Mouse (Mus musculus) brain, embryonic 14.5 days (tissue): ENCODE results near the gene Sgpp2.

ENCODE experiments used
- CTCF ChIP-seq: fragments of 200-500 bp; IDR thresholded peaks from 2 replicates; pipeline ENCODE4 v1.5.1; 2012; ENCODE audit warnings: inconsistent platforms, mild to moderate bottlenecking, moderate library complexity, borderline replicate concordance; ENCODE audit not compliant: insufficient read depth, insufficient read length; ENCODE audit errors: extremely low read depth
- POLR2A ChIP-seq: fragments of 200-500 bp; IDR thresholded peaks from 2 replicates; pipeline ENCODE4 v1.6.1; 2012; ENCODE audit warnings: mild to moderate bottlenecking, inconsistent platforms, borderline replicate concordance; ENCODE audit not compliant: poor library complexity, insufficient read depth, insufficient read length, severe bottlenecking; ENCODE audit errors: extremely low read depth

DNA sequence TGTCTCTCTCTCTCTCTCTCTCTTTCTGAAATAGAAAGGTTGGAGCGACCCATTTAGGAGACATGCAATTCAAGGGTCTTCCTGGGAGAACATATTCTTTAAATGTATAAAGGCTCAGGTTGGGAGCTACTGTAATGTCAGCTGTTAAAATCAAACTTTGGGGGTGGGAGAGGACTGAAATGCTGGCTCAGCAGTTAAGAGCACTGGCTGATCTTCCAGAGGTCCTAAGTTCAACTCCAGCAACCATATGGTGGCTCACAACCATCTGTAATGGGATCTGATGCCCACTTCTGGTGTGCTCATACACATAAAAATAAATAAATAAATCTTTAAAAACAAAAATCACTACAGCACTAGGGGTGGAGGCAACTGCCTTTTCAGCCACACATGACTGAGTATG, 1.5 kb upstream of the Sgpp2 start:
- TF ChIP-seq POLR2A, result no peak
- TF ChIP-seq CTCF, result no peak
